Mouse (Mus musculus) E14TG2a.4 (cell line): ENCODE data around the gene Mecr.

Experiments used
- CTCF ChIP-seq: conservative IDR thresholded peaks from 2 replicates; pipeline ENCODE4 v1.5.1; 2014; ENCODE audit warnings: low read length
- NANOG ChIP-seq: IDR thresholded peaks from 2 replicates; pipeline ENCODE4 v1.6.1; 2014; ENCODE audit warnings: borderline replicate concordance, low read length, mixed read lengths
- POU5F1 ChIP-seq: IDR thresholded peaks from 2 replicates; pipeline ENCODE4 v1.6.1; 2014; ENCODE audit warnings: low read length, borderline replicate concordance

GRCm38 (mm10) chr4:131917010-131917555 lies 73.8 kb downstream of the Mecr start:
- no peak for TF ChIP-seq CTCF
- TF ChIP-seq NANOG: no peak
- no peak for TF ChIP-seq POU5F1
